Mouse (Mus musculus) kidney, embryonic 14.5 days (tissue): ENCODE data around the gene Mreg. TPM values are rescaled to one million over a fixed set of nuclear protein-coding genes. Genes with fewer than 3 reads are reported as not detected.

ENCODE experiments used
- ATAC-seq: fragments of 200-750 bp; cut with Nextera tagmentation; 2 replicates; pipeline ENCODE4 v1.8.0; 2017; ENCODE audit warnings: moderate number of reproducible peaks, mild to moderate bottlenecking, moderate TSS enrichment, moderate library complexity; ENCODE audit not compliant: low FRiP score, low TSS enrichment
- H3K27ac ChIP-seq: fragments of 300-500 bp; sonication (generic); 2 replicates; pipeline ENCODE4 v1.5.1; 2014; ENCODE audit warnings: low read depth, mild to moderate bottlenecking, low read length, moderate library complexity, mixed read lengths
- H3K27me3 ChIP-seq: fragments of 300-500 bp; sonication (generic); 2 replicates; pipeline ENCODE4 v1.6.1; 2014; ENCODE audit warnings: mild to moderate bottlenecking, low read length; ENCODE audit not compliant: control insufficient read depth, insufficient read depth
- H3K36me3 ChIP-seq: fragments of 300-500 bp; sonication (generic); 2 replicates; pipeline ENCODE4 v1.6.1; 2014; ENCODE audit warnings: low read length, mixed read lengths; ENCODE audit not compliant: control insufficient read depth, insufficient read depth
- H3K4me1 ChIP-seq: fragments of 300-500 bp; sonication (generic); 2 replicates; pipeline ENCODE4 v1.6.1; 2014; ENCODE audit warnings: low read length, mixed read lengths; ENCODE audit not compliant: control insufficient read depth, insufficient read depth
- H3K4me2 ChIP-seq: fragments of 300-500 bp; sonication (generic); replicated peaks from 2 replicates; pipeline ENCODE4 v1.6.1; 2014; ENCODE audit warnings: low read depth, mild to moderate bottlenecking, low read length
- H3K4me3 ChIP-seq: fragments of 300-500 bp; sonication (generic); 2 replicates; pipeline ENCODE4 v1.5.1; 2014; ENCODE audit warnings: mild to moderate bottlenecking, low read length
- H3K9ac ChIP-seq: fragments of 300-500 bp; sonication (generic); 2 replicates; pipeline ENCODE4 v1.6.1; 2014; ENCODE audit warnings: low read depth, mild to moderate bottlenecking, low read length, moderate library complexity
- H3K9me3 ChIP-seq: fragments of 300-500 bp; sonication (generic); 2 replicates; pipeline ENCODE4 v1.6.1; 2016; ENCODE audit warnings: low read length; ENCODE audit not compliant: control insufficient read depth
- WGBS: fragments of 180-500 bp; shearing (Covaris S2); extraction: QIAGEN DNeasy Blood & Tissue Kit; methylation state at CpG from one replicate; pipeline ENCODE4 v1.1.7; 2014; 5-methylcytosine and 5-hydroxymethylcytosine counted together
- polyA plus RNA-seq: library from polyadenylated mRNA; unstranded; fragments of >200 nt; fragmentation: Nextera tagmentation; extraction: Ambion mirVana; gene quantifications from 2 replicates; pipeline ENCODE4 v1.2.1, GENCODE M21; 2014

Mreg gene
- polyA plus RNA-seq, 1 experiment from 2014 or later, result 6.2 TPM

DNA sequence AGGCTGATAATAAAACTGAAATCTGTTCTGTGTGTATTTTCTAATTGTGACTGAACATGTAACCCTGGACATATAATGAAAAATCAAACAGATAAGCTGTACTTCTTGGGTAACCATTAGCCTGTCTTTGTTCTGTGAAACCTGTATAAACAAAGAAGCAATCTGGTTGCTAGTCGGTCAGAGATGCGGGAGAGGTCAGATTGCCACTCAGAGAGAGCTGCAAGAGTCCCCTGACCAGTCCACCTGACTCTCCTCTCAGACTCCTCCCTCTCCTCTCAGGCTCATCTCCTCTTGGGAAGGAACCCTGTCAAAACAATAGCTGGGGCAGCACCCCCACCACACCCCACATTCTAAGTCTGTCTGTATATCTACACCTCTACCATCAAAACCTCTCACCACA lies 7.0 kb upstream of the Mreg start:
- peaks cover 8% of the 10 kb centered on the region; the same call in 1 of the 2 replicates for H3K27me3 ChIP-seq
- no peak overlapping the region for H3K4me2 ChIP-seq
- H3K36me3 ChIP-seq, result no peaks in the 10 kb centered on the region
- 25% methylated on average over 2 of the region's 2 CpGs for WGBS
- no peaks in the 10 kb centered on the region for H3K9me3 ChIP-seq
- no peak overlapping the region for H3K4me3 ChIP-seq
- H3K27ac ChIP-seq, result no peak overlapping the region
- no peak for ATAC-seq
- no peak overlapping the region for H3K9ac ChIP-seq
- H3K4me1 ChIP-seq, result no peaks in the 10 kb centered on the region

DNA sequence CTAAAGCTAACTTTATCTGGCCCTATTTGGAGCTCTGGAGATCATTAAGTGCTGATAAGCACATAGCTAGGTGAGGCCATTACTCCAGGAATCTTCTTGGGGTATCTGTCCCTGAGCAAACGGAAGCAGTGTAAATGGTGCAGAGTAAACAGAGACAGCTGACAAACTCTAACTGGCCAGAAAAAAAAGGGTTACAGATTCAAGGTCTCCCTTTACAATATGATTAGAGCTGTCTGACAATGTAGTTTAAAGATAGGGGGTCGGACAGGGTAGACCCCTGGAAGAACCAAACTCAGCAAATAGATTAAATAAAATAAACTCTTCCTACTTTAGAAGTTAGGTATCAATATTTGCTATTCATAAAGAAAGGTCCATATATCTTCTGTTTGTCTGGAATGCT lies 6.5 kb upstream of the Mreg start:
- Histone ChIP-seq H3K4me2 (no peak overlapping the region), H3K9me3 (no peaks in the 10 kb centered on the region), H3K27me3 (peaks cover 9% of the 10 kb centered on the region; the same call in 1 of the 2 replicates), H3K27ac (no peak overlapping the region), H3K36me3 (no peaks in the 10 kb centered on the region), H3K4me1 (no peaks in the 10 kb centered on the region), H3K9ac (no peak overlapping the region), H3K4me3 (no peak overlapping the region)
- no peak for ATAC-seq
- 73% methylated on average over 2 of the region's 2 CpGs for WGBS

DNA sequence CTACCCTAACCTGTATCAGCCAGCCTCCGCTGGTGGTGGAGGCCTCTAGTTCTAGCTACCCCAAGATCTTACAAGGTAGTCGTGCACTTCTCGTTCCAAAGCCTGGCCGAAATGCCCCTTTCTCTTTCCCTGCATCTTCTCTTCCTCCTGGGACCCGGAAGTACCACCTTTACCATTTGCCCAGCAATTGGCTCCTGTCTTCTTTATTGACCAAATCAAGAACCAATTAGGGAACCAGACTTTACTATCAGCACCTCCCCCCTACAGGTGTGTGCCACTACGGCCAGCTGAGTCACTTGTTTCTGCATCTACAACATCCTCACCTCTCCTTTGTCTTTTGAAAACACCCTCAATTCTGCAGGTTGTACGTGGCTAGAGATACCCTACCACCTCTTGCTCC lies 4.7 kb upstream of the Mreg start:
- no peak overlapping the region for H3K4me3 ChIP-seq
- 80% methylated on average over 7 of the region's 7 CpGs for WGBS
- H3K9ac ChIP-seq, result no peak overlapping the region
- H3K9me3 ChIP-seq, result no peaks in the 10 kb centered on the region
- H3K4me1 ChIP-seq, result no peaks in the 10 kb centered on the region; the same call in 1 of the 2 replicates
- H3K4me2 ChIP-seq, result no peak overlapping the region
- H3K27me3 ChIP-seq, result 0 out of 2 replicates have a peak, but pooled peaks cover 4% of the 10 kb centered on the region
- no peaks in the 10 kb centered on the region for H3K36me3 ChIP-seq
- H3K27ac ChIP-seq, result no peak overlapping the region
- no peak for ATAC-seq

DNA sequence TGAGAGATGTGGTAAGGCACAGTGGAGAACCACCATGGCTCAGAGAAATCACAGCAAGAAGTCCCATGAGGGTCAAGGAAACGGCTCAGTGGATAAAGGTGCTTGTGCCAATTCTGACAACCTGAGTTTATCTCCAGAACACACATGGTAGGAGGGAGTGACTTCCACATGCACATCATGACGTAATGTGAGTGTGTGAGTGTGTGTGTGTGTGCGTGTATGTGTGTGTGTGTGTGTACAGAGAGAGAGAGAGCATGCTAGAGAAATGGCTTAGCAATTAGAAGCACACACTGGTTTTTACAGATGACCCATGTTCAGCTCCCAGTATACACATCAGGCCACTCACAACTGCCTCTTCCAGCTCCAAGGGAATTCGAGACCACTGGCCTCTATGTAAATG lies 3.1 kb upstream of the Mreg start:
- no peak overlapping the region for H3K4me2 ChIP-seq
- H3K4me1 ChIP-seq, result no peaks in the 10 kb centered on the region; the same call in 1 of the 2 replicates
- H3K9me3 ChIP-seq, result no peaks in the 10 kb centered on the region
- ATAC-seq, result no peak
- no peaks in the 10 kb centered on the region for H3K36me3 ChIP-seq
- no peak overlapping the region for H3K27ac ChIP-seq
- WGBS, result 74% methylated on average over 4 of the region's 4 CpGs
- peaks cover 4% of the 10 kb centered on the region; the same call in 1 of the 2 replicates for H3K27me3 ChIP-seq
- no peak overlapping the region for H3K4me3 ChIP-seq
- no peak overlapping the region for H3K9ac ChIP-seq

DNA sequence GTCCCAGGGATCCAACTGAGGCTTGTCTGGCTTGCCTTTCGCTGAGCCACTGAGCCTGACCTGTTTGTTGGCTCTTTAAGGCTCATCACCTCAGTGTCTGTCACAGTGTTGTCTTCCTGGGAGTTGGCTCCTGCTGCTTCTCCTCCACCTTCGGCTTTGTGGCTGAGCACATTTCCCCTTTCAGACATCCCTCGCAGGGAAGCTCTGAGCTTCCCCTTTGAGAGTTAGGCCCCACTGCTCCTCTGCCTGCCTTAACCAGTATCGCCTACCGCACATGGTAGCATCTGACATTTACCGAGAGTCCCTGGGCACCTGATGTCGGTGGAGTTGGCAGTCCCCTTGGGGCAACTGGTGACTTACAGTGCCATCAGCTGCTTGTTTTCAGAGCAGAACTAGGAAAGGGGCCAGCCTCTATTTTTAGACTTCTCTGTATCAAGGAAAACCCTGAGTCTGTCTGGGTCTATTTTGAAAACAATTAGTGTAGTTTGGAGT lies 2.4 kb upstream of the Mreg start:
- Histone ChIP-seq H3K9me3 (no peaks in the 10 kb centered on the region), H3K36me3 (no peaks in the 10 kb centered on the region), H3K27me3 (peaks cover 4% of the 10 kb centered on the region; the same call in 1 of the 2 replicates), H3K4me2 (no peak overlapping the region), H3K4me1 (no peaks in the 10 kb centered on the region; the same call in 1 of the 2 replicates), H3K27ac (no peak overlapping the region), H3K9ac (no peak overlapping the region), H3K4me3 (no peak overlapping the region)
- ATAC-seq, result no peak
- 69% methylated on average over 7 of the region's 7 CpGs for WGBS

DNA sequence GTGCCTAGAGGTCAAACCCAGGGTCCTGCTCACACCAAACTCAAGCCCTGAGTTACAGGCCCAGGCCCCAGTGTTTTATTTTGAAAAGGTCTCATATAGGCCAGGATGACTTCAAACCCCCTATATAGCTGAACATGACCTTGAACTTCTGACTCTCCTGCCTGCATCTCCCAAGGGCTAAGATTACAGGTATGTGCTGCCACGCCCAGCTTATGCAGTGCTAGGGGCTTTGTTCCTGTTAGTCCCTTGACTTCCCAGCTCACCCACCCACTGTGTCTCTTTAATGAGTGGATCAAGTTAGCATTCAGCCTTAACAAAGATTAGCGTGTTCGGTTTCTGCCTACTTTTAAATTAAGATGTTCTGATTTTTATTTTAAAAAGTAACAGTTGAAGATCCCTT lies 1.8 kb upstream of the Mreg start:
- H3K4me3 ChIP-seq, result no peak overlapping the region
- no peak for ATAC-seq

DNA sequence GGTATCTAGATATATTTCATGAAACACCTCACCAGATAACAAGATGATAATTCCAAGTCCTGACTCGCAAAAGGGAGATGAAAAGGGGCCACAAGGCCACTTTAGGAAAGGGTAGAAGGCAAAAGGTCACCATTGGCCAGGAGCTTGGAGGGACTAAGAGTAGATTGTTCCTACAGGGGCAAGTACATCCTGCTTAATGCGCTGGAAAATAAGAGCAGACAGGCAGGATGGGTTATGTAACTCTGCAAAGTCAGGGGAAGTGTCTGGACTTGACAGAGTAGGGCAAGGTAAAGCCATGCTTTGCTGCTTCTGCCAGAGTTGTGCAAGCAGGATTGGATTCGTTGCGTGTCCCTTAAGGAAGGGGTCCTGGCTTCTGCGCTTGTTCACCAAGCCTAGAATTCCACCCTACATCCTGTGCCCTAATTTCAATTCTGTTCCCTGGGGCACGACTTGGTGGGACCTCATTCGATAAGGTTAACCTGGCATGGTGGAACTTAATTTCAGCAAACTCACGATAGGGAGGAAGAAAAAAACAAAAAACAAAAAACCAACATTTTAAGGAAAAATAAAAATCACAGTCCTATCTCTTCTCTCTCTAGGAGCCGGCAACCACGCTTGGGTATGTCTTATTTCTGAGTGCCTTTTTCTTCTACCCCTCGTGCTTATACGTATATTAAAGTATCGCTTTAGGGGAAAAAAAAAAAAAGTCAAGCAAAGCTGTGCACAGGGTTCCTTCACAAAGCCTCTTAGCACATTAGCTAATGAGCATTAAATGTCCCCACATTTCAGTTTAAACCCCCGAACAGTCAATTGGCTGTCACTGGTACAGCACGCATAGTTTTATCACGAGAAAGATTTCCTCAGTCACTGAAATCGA lies 1.1 kb downstream of the Mreg start:
- Histone ChIP-seq H3K27me3 (peaks cover 4% of the 10 kb centered on the region; the same call in 1 of the 2 replicates), H3K9ac (peak overlapping the region; percentile 77; the same call in 1 of the 2 replicates), H3K4me1 (no peaks in the 10 kb centered on the region; the same call in 1 of the 2 replicates), H3K4me2 (peak overlapping the region; percentile 99), H3K4me3 (peak overlapping the region; percentile 75), H3K27ac (no peak overlapping the region), H3K36me3 (no peaks in the 10 kb centered on the region), H3K9me3 (no peaks in the 10 kb centered on the region)
- WGBS, result 20% methylated on average over 17 of the region's 17 CpGs
- no peak for ATAC-seq

More for the DNA sequence above, 1.8 kb upstream of the Mreg start:
- H3K9ac ChIP-seq, result no peak overlapping the region
- H3K4me1 ChIP-seq, result no peaks in the 10 kb centered on the region; the same call in 1 of the 2 replicates
- H3K9me3 ChIP-seq, result no peaks in the 10 kb centered on the region
- WGBS, result 93% methylated on average over 3 of the region's 3 CpGs
- H3K36me3 ChIP-seq, result no peaks in the 10 kb centered on the region
- peaks cover 4% of the 10 kb centered on the region; the same call in 1 of the 2 replicates for H3K27me3 ChIP-seq
- no peak overlapping the region for H3K4me2 ChIP-seq
- no peak overlapping the region for H3K27ac ChIP-seq

DNA sequence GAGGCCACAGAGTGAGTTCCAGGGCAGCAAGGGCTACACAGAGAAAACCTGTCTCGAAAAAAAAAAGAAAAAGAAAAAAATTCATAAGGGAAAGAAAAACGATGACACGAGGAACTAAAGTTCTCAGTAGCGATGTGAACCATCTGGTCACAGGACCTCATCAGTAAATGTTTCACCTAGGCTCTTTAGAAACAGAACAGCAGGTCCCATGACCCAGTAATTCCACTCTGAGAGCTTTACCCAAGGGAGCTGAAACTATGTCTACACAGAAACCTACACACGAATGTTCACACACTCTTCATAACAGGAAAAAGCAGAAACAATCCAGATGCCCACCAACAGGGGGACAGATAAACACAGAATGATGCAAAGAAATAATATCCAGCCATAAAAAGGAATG lies 4.0 kb downstream of the Mreg start:
- no peak for ATAC-seq
- no peak overlapping the region for H3K4me3 ChIP-seq
- no peak overlapping the region for H3K9ac ChIP-seq
- H3K27ac ChIP-seq, result no peak overlapping the region
- no peaks in the 10 kb centered on the region for H3K36me3 ChIP-seq
- H3K27me3 ChIP-seq, result no peaks in the 10 kb centered on the region; the same call in 1 of the 2 replicates
- H3K4me2 ChIP-seq, result no peak overlapping the region
- no peaks in the 10 kb centered on the region for H3K9me3 ChIP-seq
- H3K4me1 ChIP-seq, result no peaks in the 10 kb centered on the region; the same call in 1 of the 2 replicates
- WGBS, result 82% methylated on average over 5 of the region's 5 CpGs

DNA sequence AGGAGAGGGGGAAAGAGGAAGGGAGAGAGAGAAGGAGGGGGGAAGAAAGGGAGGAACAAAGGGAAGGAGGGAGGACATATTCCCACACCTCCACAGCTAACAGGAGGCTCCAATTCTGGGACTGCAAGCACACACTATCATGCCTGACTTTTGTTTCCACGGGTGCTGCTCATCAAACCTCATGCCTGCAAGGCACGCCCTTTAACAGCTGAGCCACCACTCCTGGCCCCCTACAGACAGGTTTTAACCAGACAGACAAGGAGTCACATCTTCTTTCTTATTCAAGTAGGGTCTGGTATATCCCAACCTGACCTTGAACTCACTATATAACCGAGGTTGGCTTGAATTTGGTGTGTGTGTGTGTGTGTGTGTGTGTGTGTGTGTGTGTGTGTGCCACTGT lies 7.0 kb downstream of the Mreg start:
- H3K27ac ChIP-seq, result no peak overlapping the region
- H3K4me3 ChIP-seq, result no peak overlapping the region
- H3K4me2 ChIP-seq, result no peak overlapping the region
- 64% methylated on average over 3 of the region's 3 CpGs for WGBS
- no peak overlapping the region for H3K9ac ChIP-seq
- no peaks in the 10 kb centered on the region for H3K9me3 ChIP-seq
- H3K36me3 ChIP-seq, result no peaks in the 10 kb centered on the region
- ATAC-seq, result no peak
- H3K4me1 ChIP-seq, result no peaks in the 10 kb centered on the region
- no peaks in the 10 kb centered on the region for H3K27me3 ChIP-seq
